Mouse (Mus musculus): ENCODE data around the gene Calr3. TPM values are rescaled to one million over a fixed set of nuclear protein-coding genes. Genes with fewer than 3 reads are reported as not detected.

The Calr3 gene
- polyA plus RNA-seq (2015; fragmentation: Nextera tagmentation; extraction: Ambion mirVana): 1.4 and 1.7 TPM in 2 replicates

DNA sequence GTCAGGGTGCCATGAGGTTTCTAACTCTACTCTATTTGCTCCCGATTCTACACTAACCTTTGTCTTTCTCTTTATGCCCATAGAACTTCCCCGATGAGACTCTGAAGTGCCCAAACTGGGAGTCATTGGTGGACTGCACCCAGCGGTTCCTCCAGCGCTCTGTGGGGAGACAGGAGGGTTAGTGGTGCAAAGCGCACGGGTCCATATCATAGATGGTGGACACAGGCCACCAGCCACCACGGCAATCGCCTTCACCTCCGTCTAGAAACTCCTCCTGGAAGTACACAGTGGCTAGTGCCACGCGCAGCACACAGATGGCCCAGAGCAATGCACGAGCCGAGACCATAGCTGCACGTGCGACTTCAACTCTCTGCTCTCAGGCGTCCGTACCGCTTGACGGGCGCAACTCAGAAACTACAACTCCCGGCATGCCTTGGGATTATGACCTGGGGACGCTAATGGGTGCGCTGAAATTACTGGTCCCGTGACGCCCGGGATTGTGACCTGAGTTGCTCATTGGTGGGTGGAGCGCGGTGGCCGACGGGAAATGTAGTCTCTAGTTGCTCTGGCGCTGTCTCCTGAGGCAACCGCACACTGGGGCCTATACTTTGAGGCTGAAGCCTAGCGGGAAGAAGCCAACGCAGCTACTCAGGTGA is at the start of gene Calr3, which contains the start of gene 1700030K09Rik:
Gene Calr3, minus strand, starts transcription at position 533 of the 656 bp plus-strand sequence.
Gene 1700030K09Rik, plus strand, starts transcription at position 543 of the 656 bp plus-strand sequence.
- peaks cover 10% of the 10 kb centered on the region; the same call in 1 of the 2 replicates for H3K4me1 ChIP-seq
- peak within 1 kb of the TSS; percentile 79 for H3K4me2 ChIP-seq
- H3K4me3 ChIP-seq: peak within 1 kb of the TSS; percentile 46
- WGBS: 4% methylated on average over 34 of the region's 34 CpGs
- peaks cover 12% of the 10 kb centered on the region; the same call in 1 of the 2 replicates for H3K36me3 ChIP-seq
- H3K9me3 ChIP-seq: no peaks in the 10 kb centered on the region
- H3K27me3 ChIP-seq: no peaks in the 10 kb centered on the region
- ATAC-seq (ENCODE audit: insufficient number of reproducible peaks, low FRiP score, low TSS enrichment, low read depth): peak; percentile 98
- H3K9ac ChIP-seq: peak within 1 kb of the TSS; percentile 48
- H3K27ac ChIP-seq: no peak within 1 kb of the TSS

DNA sequence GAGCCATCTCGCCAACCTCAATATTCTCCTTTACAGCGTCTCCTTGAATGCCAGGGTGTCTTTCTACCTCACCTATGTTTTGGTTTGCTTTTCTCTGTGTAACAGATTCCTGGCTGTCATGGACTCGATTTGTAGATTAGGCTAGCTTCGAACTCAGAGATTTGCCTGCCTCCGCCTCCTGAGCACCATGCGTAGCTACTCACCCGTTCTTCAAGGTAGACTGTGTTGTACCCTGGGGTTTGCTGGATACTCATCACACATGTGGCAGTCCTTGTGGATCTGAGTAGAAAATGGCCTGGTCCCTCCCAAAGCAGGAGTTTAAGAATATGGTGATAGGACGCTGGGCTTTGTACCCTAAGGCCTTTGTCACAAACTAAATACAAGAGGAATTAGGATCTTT is 49.7 kb upstream of the Calr3 start:
- peaks cover 37% of the 10 kb centered on the region for H3K36me3 ChIP-seq

DNA sequence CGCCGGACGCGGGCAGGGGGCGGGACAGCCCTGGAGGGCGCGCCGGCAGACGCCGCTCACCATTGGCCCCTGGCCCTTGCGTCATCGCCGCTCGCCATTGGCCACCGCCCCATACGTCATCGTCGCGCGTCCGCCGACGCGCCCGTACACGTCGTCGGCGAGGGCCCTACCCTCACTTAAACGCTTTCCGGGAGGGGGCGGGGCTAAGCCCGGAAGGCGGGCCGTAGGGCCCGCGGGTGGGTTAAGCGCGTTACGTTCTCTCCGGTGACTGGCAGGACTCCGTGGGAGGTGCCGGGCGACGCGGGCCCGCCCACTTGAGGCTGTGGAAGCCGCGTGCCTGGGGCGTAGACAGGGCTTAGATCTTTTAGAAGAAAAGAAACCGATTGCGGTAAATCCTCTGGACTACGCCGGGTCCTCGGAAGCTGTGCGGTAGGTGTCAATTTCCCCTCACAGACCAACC is 49.0 kb upstream of the Calr3 start:
- H3K9me3 ChIP-seq: no peaks in the 10 kb centered on the region
- peak overlapping the region; percentile 84 for H3K9ac ChIP-seq
- H3K4me3 ChIP-seq: peak overlapping the region; percentile 97
- H3K27me3 ChIP-seq: no peaks in the 10 kb centered on the region
- H3K4me2 ChIP-seq: peak overlapping the region; percentile 72
- peaks cover 42% of the 10 kb centered on the region for H3K36me3 ChIP-seq
- peak overlapping the region; percentile 84 for H3K27ac ChIP-seq
- WGBS: under 1% methylated on average over 56 of the region's 56 CpGs
- peaks cover 30% of the 10 kb centered on the region for H3K4me1 ChIP-seq
- ATAC-seq (ENCODE audit: insufficient number of reproducible peaks, low FRiP score, low TSS enrichment, low read depth): peak; percentile 94

More for the DNA sequence above, 49.7 kb upstream of the Calr3 start:
- H3K4me1 ChIP-seq: peaks cover 30% of the 10 kb centered on the region
- peak overlapping the region; percentile 43 for H3K9ac ChIP-seq
- H3K9me3 ChIP-seq: no peaks in the 10 kb centered on the region
- ATAC-seq (ENCODE audit: insufficient number of reproducible peaks, low FRiP score, low TSS enrichment, low read depth): no peak
- WGBS: 12% methylated on average over 8 of the region's 8 CpGs
- H3K27ac ChIP-seq: peak overlapping the region; percentile 74
- no peaks in the 10 kb centered on the region for H3K27me3 ChIP-seq
- H3K4me2 ChIP-seq: peak overlapping the region; percentile 72
- H3K4me3 ChIP-seq: peak overlapping the region; percentile 97

DNA sequence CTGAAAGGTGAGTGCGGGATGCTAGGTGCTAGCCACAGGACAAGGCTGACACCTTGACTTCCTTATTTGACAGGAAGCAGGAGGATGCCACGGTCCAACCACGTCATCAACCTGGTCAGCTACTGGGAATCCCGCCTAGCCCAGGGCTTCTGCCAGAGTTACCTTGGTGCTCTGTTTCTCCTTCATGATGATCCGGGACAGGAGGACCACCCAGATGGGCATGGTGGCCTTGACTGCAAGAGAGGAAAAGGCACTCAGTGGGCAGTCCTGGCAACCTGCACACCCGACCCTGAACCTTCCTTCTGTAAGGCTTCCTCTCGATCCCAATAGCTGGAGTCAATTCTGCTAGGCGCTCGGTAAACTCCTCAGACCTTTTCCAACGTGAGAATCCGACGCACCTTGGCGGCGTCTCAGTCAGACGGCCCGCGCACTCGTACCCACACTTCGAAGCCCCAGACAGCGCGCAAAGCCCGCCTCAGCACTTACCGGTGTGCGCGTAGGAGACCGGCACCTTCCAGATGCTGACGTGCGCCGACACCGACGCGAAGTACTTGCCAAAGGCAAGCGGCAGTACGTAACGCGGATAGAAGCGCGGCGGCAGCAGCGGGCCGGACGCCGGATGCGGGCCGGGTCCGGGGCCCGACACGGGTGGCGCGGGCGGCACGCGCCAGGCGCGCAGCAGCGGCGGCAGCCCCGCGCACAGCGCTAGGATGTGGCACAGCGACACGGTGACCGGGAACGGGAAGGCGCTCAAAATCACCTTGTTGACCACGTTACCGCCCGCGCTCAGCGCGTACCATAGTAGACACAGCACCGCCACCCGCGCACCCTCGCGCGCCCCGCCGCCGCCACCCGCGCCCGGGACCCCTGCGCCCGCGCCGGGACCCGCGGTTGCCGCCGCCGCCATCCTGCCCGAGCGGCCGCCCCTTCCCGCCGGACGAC is 48.3 kb upstream of the Calr3 start, which contains the start of gene Slc35e1:
Gene Slc35e1, minus strand, starts transcription at position 935 of the 942 bp plus-strand sequence.
- Histone ChIP-seq H3K36me3 (peaks cover 48% of the 10 kb centered on the region), H3K9me3 (no peaks in the 10 kb centered on the region)

DNA sequence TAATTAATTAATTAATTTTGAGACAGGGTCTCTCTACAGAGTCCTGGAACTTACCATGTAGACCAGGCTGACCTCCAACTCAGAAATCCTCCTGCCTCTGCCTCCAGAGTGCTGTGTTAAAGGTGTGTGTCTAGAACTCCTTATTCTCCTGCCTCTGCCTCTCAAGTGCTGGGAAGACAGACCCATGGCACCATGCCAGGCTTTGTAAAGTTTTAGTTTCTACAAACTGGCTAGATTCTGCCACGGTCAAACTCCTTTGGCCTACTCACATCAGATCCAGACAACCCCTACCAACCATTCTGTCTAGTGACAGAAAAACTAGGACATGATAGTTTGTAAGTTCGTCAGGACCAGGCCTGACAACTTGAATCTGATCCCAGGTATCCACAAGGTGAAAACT is 47.3 kb upstream of the Calr3 start:
- Histone ChIP-seq H3K4me2 (peak overlapping the region; percentile 87), H3K27ac (no peak overlapping the region), H3K27me3 (no peaks in the 10 kb centered on the region), H3K4me1 (peaks cover 30% of the 10 kb centered on the region), H3K9me3 (no peaks in the 10 kb centered on the region), H3K4me3 (peak overlapping the region; percentile 97), H3K9ac (no peak overlapping the region), H3K36me3 (peaks cover 48% of the 10 kb centered on the region)
- WGBS: 89% methylated on average over 2 of the region's 2 CpGs
- no peak for ATAC-seq (ENCODE audit: insufficient number of reproducible peaks, low FRiP score, low TSS enrichment, low read depth)

More for the DNA sequence above, 48.3 kb upstream of the Calr3 start, which contains the start of gene Slc35e1:
- H3K27ac ChIP-seq: peak within 1 kb of the TSS; percentile 84
- H3K4me3 ChIP-seq: peak within 1 kb of the TSS; percentile 97
- H3K4me1 ChIP-seq: peaks cover 30% of the 10 kb centered on the region
- ATAC-seq (ENCODE audit: insufficient number of reproducible peaks, low FRiP score, low TSS enrichment, low read depth): no peak
- H3K9ac ChIP-seq: peak within 1 kb of the TSS; percentile 84
- 1% methylated on average over 91 of the region's 98 CpGs for WGBS
- H3K27me3 ChIP-seq: no peaks in the 10 kb centered on the region
- H3K4me2 ChIP-seq: peak within 1 kb of the TSS; percentile 87

DNA sequence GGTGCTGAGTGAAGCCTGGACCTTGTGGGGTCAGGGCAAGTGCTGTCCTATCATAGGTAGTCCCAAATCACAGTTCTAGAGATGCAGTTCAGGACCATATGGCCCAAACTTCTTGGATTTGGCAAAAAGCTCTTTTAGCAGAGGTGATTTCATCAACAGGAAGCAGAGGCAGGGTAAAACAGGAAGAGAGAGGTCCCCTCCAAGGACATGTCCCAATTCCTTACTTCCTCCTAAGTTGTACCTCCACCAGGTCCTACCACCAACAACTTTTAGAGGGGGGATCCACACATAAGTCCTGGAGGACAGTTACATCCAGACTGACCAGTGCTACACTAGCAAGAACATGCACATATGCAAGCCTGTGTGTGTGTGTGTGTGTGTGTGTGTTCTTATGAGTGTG is 43.3 kb upstream of the Calr3 start:
- Histone ChIP-seq H3K4me1 (peaks cover 19% of the 10 kb centered on the region), H3K9ac (no peak overlapping the region), H3K27ac (no peak overlapping the region), H3K27me3 (no peaks in the 10 kb centered on the region), H3K4me3 (no peak overlapping the region), H3K9me3 (no peaks in the 10 kb centered on the region), H3K36me3 (peaks cover 73% of the 10 kb centered on the region), H3K4me2 (no peak overlapping the region)
- ATAC-seq (ENCODE audit: insufficient number of reproducible peaks, low FRiP score, low TSS enrichment, low read depth): no peak

DNA sequence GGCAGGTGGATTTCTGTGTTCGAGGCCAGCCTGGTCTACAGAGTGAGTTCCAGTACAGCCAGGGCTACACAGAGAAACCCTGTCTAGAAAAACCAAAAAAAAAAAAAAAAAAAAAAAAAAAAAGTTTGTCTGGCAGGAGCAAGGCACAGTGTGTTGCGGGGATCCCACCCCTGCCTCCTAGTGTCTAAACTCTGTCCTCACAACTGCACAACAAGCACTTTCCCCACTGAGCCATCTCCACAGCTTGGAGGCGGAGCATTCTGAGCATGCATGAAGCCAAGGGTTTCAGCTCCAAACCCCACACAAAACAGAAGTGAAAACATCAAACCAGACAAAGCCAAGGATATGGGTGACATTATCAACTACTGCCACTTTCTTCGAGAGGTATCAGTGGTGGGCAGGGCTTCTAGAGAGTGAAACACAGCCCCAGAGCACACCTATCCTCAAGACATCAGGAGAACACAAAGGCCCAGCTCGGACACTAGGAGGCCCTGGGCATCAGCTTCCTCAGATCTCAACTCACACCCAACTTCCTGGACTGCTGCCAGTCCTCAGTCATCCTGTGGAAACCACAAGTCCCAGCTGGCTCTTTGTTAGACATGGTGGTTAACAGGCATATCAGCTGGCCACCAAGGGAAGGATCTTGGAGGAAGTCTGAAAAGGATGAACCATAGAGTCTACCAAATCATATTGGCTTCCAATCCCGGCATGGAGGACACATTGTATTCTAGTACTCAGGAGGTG is 42.0 kb upstream of the Calr3 start:
- Histone ChIP-seq H3K36me3 (peaks cover 86% of the 10 kb centered on the region), H3K4me2 (no peak overlapping the region), H3K27ac (no peak overlapping the region), H3K9ac (no peak overlapping the region), H3K4me3 (no peak overlapping the region), H3K9me3 (no peaks in the 10 kb centered on the region), H3K4me1 (peaks cover 8% of the 10 kb centered on the region; the same call in 1 of the 2 replicates), H3K27me3 (no peaks in the 10 kb centered on the region)
- 83% methylated on average over 6 of the region's 6 CpGs for WGBS
- no peak for ATAC-seq (ENCODE audit: insufficient number of reproducible peaks, low FRiP score, low TSS enrichment, low read depth)

DNA sequence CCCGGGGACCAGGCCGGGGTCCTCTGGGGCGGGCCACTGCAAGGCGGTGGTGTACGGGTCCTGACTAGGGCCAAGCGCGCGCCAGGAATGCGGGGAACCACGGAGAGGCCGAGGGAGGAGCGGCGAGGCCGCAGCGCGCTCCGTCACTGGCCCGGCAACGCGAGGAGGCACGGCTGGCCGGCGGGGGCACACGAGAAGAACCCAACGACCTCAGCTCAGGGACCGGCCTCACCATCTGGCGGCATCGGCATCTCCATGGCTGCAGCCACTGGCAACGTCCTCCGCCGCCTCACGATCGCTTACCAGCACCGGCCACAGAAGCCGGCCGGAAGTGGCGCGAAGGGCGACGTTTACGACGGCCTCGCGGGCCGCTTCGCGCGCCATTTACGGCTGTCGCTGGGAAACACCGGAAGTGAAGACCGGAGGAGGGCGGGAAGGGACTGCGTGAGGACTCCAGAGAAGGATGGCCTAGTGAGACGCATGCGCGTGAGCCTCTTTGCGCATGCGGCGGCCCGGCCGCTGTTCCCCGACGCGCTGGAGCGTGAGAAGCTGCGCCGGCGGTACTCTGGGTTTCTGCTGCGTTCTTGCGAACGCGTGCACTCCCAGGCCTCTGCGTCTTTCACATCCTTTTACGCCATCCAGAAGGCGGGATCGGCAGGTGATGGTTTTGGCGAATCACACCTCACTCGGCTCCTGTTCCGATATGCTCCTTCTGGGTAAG is 31.3 kb upstream of the Calr3 start, which contains the start of gene Cherp:
Gene Cherp, minus strand, starts transcription at position 401 of the 721 bp plus-strand sequence.
- Histone ChIP-seq H3K4me1 (peaks cover 15% of the 10 kb centered on the region), H3K27me3 (no peaks in the 10 kb centered on the region), H3K4me2 (peak within 1 kb of the TSS; percentile 91), H3K27ac (peak within 1 kb of the TSS; percentile 94), H3K9me3 (no peaks in the 10 kb centered on the region), H3K9ac (peak within 1 kb of the TSS; percentile 91), H3K4me3 (peak within 1 kb of the TSS; percentile 86), H3K36me3 (peaks cover 39% of the 10 kb centered on the region)
- under 1% methylated on average over 80 of the region's 80 CpGs for WGBS
- peak; percentile 94 for ATAC-seq (ENCODE audit: insufficient number of reproducible peaks, low FRiP score, low TSS enrichment, low read depth)

DNA sequence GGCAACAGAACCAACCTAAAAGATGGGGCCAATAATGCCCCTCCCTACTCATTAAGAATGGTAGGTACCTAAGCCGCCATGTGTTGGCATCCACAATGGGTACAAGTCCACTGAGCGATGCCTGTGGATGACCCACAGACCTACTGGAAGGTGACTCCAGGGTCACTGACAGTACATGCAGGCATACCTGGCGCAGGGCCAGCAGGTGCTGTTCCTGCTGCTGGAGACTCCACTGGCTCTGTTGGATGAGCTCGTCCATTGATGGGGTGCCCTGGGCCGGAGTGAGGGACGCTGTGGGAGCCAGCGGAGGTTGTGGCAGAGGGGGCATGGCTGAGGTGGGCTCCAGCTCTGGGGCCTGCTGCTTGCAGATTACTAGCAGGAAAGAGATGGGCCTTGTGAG is 27.0 kb upstream of the Calr3 start:
- H3K4me2 ChIP-seq: no peak overlapping the region
- H3K9me3 ChIP-seq: no peaks in the 10 kb centered on the region
- H3K27me3 ChIP-seq: no peaks in the 10 kb centered on the region
- no peak overlapping the region for H3K9ac ChIP-seq
- WGBS: 93% methylated on average over 7 of the region's 7 CpGs
- peaks cover 76% of the 10 kb centered on the region for H3K36me3 ChIP-seq
- no peak overlapping the region for H3K4me3 ChIP-seq
- H3K27ac ChIP-seq: no peak overlapping the region
- ATAC-seq (ENCODE audit: insufficient number of reproducible peaks, low FRiP score, low TSS enrichment, low read depth): no peak
- H3K4me1 ChIP-seq: peaks cover 8% of the 10 kb centered on the region

DNA sequence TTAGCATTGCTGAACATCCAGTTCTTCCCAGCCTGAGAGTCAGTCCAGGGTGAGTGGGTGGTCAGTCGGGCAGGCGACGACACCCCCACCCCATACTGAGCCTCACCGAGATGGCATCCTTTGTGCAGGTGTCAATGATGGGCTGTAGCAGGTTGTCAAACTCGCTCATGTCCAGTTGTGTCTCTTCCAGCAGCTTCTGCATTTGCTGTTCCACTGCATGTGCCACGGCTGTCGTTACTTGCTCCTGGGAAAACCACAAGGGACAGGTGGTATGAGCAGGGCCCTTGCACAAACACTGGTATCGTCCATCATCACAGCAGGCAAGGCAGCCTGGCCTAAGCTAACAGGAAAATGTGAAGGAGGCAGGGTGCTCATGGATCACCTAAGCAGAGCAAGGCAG is 26.3 kb upstream of the Calr3 start:
- peaks cover 8% of the 10 kb centered on the region for H3K4me1 ChIP-seq
- no peaks in the 10 kb centered on the region for H3K9me3 ChIP-seq
- ATAC-seq (ENCODE audit: insufficient number of reproducible peaks, low FRiP score, low TSS enrichment, low read depth): no peak
- H3K4me3 ChIP-seq: no peak overlapping the region
- no peaks in the 10 kb centered on the region for H3K27me3 ChIP-seq
- WGBS: 94% methylated on average over 8 of the region's 8 CpGs
- peaks cover 83% of the 10 kb centered on the region for H3K36me3 ChIP-seq
- H3K4me2 ChIP-seq: no peak overlapping the region
- no peak overlapping the region for H3K27ac ChIP-seq
- no peak overlapping the region for H3K9ac ChIP-seq

DNA sequence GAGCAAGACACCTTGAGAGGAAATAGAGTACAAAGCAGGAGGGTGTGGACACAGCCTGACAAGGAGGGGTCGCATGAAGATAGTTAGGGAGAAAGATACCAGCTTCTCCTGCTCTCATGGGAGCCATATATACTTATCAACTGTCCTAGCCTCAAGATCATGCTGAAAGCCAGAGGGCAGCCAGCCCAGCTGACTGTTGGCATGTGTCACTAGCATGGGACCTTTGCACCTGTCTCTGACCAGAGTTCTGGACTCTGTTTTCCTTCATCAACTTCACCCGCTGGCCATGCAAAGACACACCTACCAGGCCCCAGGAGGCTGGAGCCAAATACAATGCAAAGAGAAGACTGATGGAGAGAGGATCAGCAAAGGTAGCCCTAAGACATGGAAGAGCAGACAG is 25.6 kb upstream of the Calr3 start:
- Histone ChIP-seq H3K27me3 (no peaks in the 10 kb centered on the region), H3K4me2 (no peak overlapping the region), H3K4me1 (peaks cover 7% of the 10 kb centered on the region), H3K9ac (no peak overlapping the region), H3K36me3 (peaks cover 90% of the 10 kb centered on the region), H3K27ac (no peak overlapping the region), H3K9me3 (no peaks in the 10 kb centered on the region), H3K4me3 (no peak overlapping the region)
- no peak for ATAC-seq (ENCODE audit: insufficient number of reproducible peaks, low FRiP score, low TSS enrichment, low read depth)
- WGBS: 90% methylated on average over 2 of the region's 2 CpGs
